Mouse (Mus musculus) liver, embryonic 14.5 days (tissue): Measurements from ENCODE around the gene Inhbe.

Experiments
- CTCF ChIP-seq: IDR thresholded peaks from 2 replicates; pipeline ENCODE4 v1.5.1; 2016; ENCODE audit warnings: antibody characterized with exemption, low read depth, control low read depth
- EP300 ChIP-seq: IDR thresholded peaks from 2 replicates; pipeline ENCODE4 v1.6.1; 2016; ENCODE audit warnings: antibody characterized with exemption, low read depth

DNA sequence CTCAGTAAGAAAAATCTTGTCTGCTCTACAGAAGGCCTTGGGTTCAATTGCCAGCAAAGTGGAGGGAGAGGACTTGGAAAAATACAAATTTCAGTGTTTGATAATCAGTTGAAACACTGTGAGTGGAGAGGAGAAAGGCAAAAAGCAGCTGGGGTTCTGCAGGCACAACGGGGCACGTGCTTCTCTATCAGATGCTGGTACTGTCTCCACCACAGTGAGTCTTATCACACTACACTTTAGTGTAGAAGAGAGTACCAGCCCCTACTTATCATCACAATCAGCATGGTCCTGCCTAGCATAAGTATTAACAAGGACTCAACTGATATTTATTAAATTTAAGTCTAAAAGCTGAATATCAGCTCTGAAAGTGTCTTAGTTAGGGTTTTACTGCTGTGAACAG is 36.9 kb downstream of the Inhbe start:
- no peak for TF ChIP-seq CTCF
- TF ChIP-seq EP300 = no peak
